Mouse (Mus musculus): ENCODE measurements at regions not wholly inside any gene's neighbourhood (a gene's known extent, or its start where the extent isn't known, plus 50 kb on each side); places are given as distances from the start of the nearest gene placed in this dataset.

- no peaks in the 10 kb centered on the region for H3K4me1 ChIP-seq
- no peak overlapping the region for H3K9ac ChIP-seq
- no peaks in the 10 kb centered on the region for H3K9me3 ChIP-seq (replicated peaks)
- 61% methylated on average over 13 of the region's 13 CpGs for WGBS
- no peak overlapping the region for H3K4me2 ChIP-seq
- no peak for ATAC-seq (replicated peaks; ENCODE audit: low FRiP score)
- no peaks in the 10 kb centered on the region for H3K27me3 ChIP-seq
- H3K36me3 ChIP-seq = no peaks in the 10 kb centered on the region
- H3K27ac ChIP-seq = peak overlapping the region; percentile 24; the same call in 1 of the 2 replicates
- H3K4me3 ChIP-seq (replicated peaks) = no peak overlapping the region
Measured at GRCm38 (mm10) chr10:68842023-68842735, 118.7 kb downstream of the Tmem26 start.

- Histone ChIP-seq H3K27me3 (no peaks in the 10 kb centered on the region), H3K9me3 (replicated peaks) (no peaks in the 10 kb centered on the region), H3K4me2 (no peak overlapping the region), H3K9ac (no peak overlapping the region), H3K4me1 (no peaks in the 10 kb centered on the region), H3K27ac (no peak overlapping the region), H3K36me3 (no peaks in the 10 kb centered on the region), H3K4me3 (replicated peaks) (no peak overlapping the region)
- 79% methylated on average over 4 of the region's 4 CpGs for WGBS
- no peak for ATAC-seq (replicated peaks; ENCODE audit: low FRiP score)
Measured at GRCm38 (mm10) chr10:68844066-68844465, 120.6 kb downstream of the Tmem26 start.

DNA sequence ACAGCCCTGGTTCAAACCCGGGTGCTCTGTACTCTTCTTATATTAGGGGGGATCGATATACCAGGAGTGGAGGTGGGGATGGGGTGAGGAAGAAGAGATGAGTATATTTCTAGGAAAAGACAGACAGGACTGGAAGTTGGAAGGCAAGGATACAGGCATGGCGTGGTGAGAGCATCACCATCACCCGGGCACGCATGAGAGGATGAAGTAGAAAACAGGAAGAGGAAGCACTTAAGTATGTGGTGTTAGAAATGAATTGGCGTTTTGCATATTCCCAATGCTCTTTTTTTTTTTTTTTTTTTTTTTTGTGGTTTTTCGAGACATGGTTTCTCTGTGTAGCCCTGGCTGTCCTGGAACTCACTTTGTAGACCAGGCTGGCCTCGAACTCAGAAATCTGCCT is 121.2 kb downstream of the Tmem26 start:
- Histone ChIP-seq H3K36me3 (no peaks in the 10 kb centered on the region), H3K4me1 (no peaks in the 10 kb centered on the region), H3K4me2 (no peak overlapping the region), H3K27ac (no peak overlapping the region), H3K9ac (no peak overlapping the region), H3K4me3 (replicated peaks) (no peak overlapping the region), H3K27me3 (no peaks in the 10 kb centered on the region), H3K9me3 (replicated peaks) (no peaks in the 10 kb centered on the region)
- ATAC-seq (replicated peaks; ENCODE audit: low FRiP score) = no peak
- 88% methylated on average over 8 of the region's 8 CpGs for WGBS

DNA sequence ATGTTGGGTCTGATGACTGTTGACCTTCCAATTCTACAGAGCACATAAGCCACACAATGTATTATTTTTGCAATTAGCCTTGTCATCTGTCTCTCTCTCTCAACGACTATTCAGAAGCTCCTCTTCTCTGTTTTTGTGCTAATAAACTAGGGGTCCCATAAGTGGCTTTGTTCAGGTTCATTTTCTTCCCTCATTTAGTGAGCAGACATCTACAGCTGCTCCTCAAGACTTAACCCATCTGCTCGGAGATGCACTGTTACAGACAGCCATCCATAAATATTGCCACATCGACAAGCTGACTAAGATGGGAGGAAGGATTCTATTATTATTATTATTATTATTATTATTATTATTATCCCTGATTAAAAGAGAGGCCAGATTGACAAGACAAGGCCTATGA is 127.7 kb downstream of the Tmem26 start:
- Histone ChIP-seq H3K27me3 (no peaks in the 10 kb centered on the region), H3K27ac (no peak overlapping the region), H3K4me1 (no peaks in the 10 kb centered on the region), H3K4me3 (replicated peaks) (no peak overlapping the region), H3K4me2 (no peak overlapping the region), H3K9me3 (replicated peaks) (no peaks in the 10 kb centered on the region), H3K9ac (no peak overlapping the region), H3K36me3 (no peaks in the 10 kb centered on the region)
- WGBS = 72% methylated on average over 3 of the region's 3 CpGs
- ATAC-seq (replicated peaks; ENCODE audit: low FRiP score) = no peak

DNA sequence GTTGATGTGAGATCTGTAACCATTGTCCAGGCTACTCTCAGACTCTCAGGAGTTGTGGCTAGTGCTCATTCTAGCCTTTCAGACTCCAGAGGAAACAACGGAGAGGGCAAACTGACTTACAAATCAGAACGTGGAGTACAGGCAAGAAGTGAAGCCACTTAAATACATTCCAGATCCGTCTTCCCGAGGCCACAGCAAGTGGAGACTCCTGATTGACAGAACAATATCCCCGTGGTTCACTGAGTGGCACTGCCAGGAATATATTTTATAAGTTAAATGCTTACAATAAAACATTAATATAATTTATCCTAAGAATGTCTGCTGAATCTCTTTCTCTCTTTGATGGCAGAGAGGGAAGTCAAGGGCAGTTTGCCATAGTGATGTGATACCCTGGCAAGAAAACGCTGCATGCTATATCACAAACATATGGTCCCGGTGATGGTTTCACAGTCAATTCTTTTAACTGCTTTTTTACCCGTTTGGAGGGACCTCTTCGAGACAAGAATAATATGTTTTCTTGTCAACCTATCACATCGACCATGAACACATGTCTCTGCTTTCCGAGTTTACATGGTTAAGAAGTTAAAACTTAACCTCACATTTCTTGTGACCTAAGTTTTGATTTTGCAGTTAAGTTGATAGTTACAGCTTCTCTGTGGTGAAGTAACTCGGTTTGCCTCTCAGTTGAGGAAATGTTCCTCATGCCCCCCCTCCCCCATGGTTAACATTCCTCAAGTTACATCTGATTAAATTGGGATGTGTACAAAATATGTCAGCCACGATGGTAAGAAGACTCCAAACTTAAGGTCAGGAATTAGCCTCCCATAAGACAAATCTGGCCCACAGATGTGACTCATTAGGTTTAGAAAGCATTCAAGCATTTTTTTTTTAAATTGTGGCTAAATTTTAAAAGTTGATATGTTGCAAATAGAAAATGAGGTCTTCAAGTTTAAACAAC is 132.8 kb downstream of the Tmem26 start:
- no peaks in the 10 kb centered on the region for H3K27me3 ChIP-seq
- no peak overlapping the region for H3K9ac ChIP-seq
- no peaks in the 10 kb centered on the region for H3K36me3 ChIP-seq
- WGBS = 56% methylated on average over 13 of the region's 13 CpGs
- H3K9me3 ChIP-seq (replicated peaks) = no peaks in the 10 kb centered on the region
- no peak overlapping the region for H3K4me3 ChIP-seq (replicated peaks)
- H3K4me2 ChIP-seq = no peak overlapping the region
- no peak overlapping the region for H3K27ac ChIP-seq
- no peaks in the 10 kb centered on the region for H3K4me1 ChIP-seq
- ATAC-seq (replicated peaks; ENCODE audit: low FRiP score) = no peak

DNA sequence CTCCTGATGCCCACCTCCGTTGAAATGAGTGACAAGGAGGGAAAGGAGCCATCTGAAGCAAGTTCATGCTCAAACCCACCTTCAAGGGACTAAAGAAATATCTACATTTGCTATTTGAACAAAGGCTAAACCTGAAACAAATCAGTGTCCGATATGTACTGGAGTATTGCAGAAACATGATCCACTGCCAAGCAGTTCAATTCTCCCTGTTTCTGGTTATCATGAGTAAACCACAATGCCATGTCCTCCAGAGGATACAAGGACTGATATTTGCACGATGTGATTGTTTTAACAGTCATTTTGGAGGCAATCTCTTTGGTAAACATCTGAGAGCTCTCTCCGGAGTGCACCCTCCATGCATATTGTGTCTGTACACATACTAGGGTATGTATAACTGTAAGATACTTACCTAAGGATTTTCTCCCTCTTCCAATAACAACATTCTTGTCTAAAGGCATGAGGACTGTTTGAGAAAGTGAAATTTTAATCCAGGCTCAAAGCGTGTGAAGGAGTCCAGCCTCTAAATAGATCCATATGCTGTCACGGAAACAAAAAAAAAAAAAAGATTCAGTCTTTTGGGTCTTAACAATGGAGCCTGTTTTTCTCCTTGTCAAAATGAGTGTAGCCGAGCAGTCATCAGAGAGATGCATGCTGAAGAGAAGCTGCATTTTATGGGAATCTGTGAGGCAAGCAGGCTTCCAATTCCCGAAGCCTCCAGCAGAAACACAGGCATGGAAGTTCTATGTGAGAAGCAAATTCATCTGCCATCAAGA is 141.3 kb downstream of the Tmem26 start:
- WGBS = 72% methylated on average over 8 of the region's 8 CpGs
- no peaks in the 10 kb centered on the region for H3K9me3 ChIP-seq (replicated peaks)
- no peak overlapping the region for H3K27ac ChIP-seq
- no peaks in the 10 kb centered on the region for H3K36me3 ChIP-seq
- H3K4me3 ChIP-seq (replicated peaks) = no peak overlapping the region
- no peaks in the 10 kb centered on the region for H3K27me3 ChIP-seq
- no peak for ATAC-seq (replicated peaks; ENCODE audit: low FRiP score)
- H3K9ac ChIP-seq = no peak overlapping the region
- no peak overlapping the region for H3K4me2 ChIP-seq
- peaks cover 4% of the 10 kb centered on the region; the same call in 1 of the 2 replicates for H3K4me1 ChIP-seq

DNA sequence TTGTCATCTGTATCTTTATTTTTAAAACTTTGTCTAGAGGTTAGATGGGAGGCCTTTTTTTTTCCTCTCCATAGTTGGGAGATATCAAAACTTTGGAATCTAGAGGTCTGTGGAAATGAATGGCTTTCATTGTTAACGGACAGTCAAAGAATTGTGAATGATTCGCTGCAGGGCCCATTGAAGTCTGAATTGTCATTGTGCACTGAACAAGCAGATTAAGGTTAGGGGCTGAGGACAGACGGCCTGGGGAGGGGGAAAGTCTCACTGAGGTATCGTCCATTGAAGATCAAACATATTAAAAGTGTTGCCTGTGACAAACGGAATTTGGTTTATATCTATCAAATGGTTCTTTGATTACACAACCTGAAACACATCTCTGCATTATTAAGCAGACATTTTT is 142.3 kb downstream of the Tmem26 start:
- Histone ChIP-seq H3K36me3 (no peaks in the 10 kb centered on the region), H3K9ac (no peak overlapping the region), H3K27ac (no peak overlapping the region), H3K9me3 (replicated peaks) (no peaks in the 10 kb centered on the region), H3K4me2 (no peak overlapping the region), H3K4me3 (replicated peaks) (no peak overlapping the region), H3K4me1 (peaks cover 4% of the 10 kb centered on the region; the same call in 1 of the 2 replicates), H3K27me3 (no peaks in the 10 kb centered on the region)
- WGBS = 74% methylated on average over 5 of the region's 5 CpGs
- ATAC-seq (replicated peaks; ENCODE audit: low FRiP score) = no peak

GRCm38 (mm10) chr10:68867361-68867760 is 143.9 kb downstream of the Tmem26 start:
- Histone ChIP-seq H3K36me3 (no peaks in the 10 kb centered on the region), H3K4me1 (peaks cover 4% of the 10 kb centered on the region; the same call in 1 of the 2 replicates), H3K4me3 (replicated peaks) (no peak overlapping the region), H3K27me3 (no peaks in the 10 kb centered on the region), H3K4me2 (no peak overlapping the region), H3K27ac (no peak overlapping the region), H3K9ac (no peak overlapping the region), H3K9me3 (replicated peaks) (no peaks in the 10 kb centered on the region)
- ATAC-seq (replicated peaks; ENCODE audit: low FRiP score) = no peak
- 100% methylated on average over 1 of the region's 1 CpGs for WGBS

- Histone ChIP-seq H3K9me3 (replicated peaks) (no peaks in the 10 kb centered on the region), H3K4me3 (replicated peaks) (no peak overlapping the region), H3K4me2 (no peak overlapping the region), H3K36me3 (no peaks in the 10 kb centered on the region), H3K4me1 (peaks cover 8% of the 10 kb centered on the region; the same call in 1 of the 2 replicates), H3K9ac (no peak overlapping the region), H3K27ac (no peak overlapping the region), H3K27me3 (no peaks in the 10 kb centered on the region)
- ATAC-seq (replicated peaks; ENCODE audit: low FRiP score) = no peak
- WGBS = 86% methylated on average over 4 of the region's 4 CpGs
Measured at GRCm38 (mm10) chr10:68872102-68872501, 148.7 kb downstream of the Tmem26 start.

DNA sequence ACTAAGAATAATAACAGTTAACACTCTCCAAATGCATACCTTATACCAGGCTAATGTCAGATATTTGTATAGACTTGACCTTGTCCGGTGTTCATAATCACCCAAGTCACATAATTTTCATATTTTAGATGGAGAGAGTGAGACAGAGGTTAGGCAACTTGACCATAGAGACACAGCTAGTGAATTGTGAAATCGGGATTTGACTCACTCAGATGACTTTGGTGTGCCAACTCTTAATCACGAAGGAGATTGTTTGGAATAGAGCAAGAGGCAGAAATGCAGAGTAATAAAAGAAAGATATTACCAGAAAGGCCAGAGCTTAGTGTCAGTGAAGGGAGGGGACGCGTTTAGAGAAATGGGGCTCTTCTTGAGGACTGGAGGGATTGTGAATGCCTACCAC is 152.2 kb downstream of the Tmem26 start:
- WGBS = 85% methylated on average over 5 of the region's 5 CpGs
- Histone ChIP-seq H3K9ac (no peak overlapping the region), H3K9me3 (replicated peaks) (no peaks in the 10 kb centered on the region), H3K36me3 (no peaks in the 10 kb centered on the region), H3K27me3 (no peaks in the 10 kb centered on the region), H3K4me3 (replicated peaks) (no peak overlapping the region), H3K4me2 (no peak overlapping the region), H3K4me1 (peaks cover 4% of the 10 kb centered on the region; the same call in 1 of the 2 replicates), H3K27ac (no peak overlapping the region)
- ATAC-seq (replicated peaks; ENCODE audit: low FRiP score) = no peak

- H3K9ac ChIP-seq = no peak overlapping the region
Measured at GRCm38 (mm10) chr10:68893100-68893841, 169.8 kb downstream of the Tmem26 start.

More at GRCm38 (mm10) chr10:68893100-68893841, 169.8 kb downstream of the Tmem26 start:
- no peak overlapping the region for H3K27ac ChIP-seq
- H3K4me1 ChIP-seq = no peaks in the 10 kb centered on the region
- ATAC-seq (replicated peaks; ENCODE audit: low FRiP score) = no peak
- H3K9me3 ChIP-seq (replicated peaks) = no peaks in the 10 kb centered on the region
- WGBS = 67% methylated on average over 8 of the region's 8 CpGs
- no peaks in the 10 kb centered on the region for H3K27me3 ChIP-seq
- no peaks in the 10 kb centered on the region for H3K36me3 ChIP-seq
- no peak overlapping the region for H3K4me2 ChIP-seq
- H3K4me3 ChIP-seq (replicated peaks) = no peak overlapping the region
